Comparison of ENCODE assay signal across 15 mouse cellular contexts in the genomic region with DNA sequence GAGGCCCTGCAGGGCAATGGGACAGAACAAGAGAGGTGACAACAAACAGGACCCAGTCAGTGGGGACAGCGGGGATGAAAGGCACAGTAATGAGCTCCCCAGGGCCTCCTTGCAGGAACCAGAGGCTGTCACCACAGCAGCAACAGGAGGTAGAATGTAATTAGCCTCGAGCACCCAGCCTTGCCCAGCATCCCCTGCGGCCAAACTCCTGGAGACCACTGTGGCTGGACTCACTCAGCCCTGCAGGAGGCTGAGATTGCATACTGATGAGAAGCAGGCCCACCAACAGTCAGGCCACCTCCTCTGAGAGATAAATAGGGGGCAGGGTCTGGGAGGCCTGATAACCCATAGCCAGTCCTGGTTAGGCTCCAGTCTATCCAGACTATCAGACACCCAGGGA. TPM values are rescaled to one million over a fixed set of nuclear protein-coding genes. Genes with fewer than 3 reads are reported as not detected.
DNase-seq lines count a peak whose midpoint lies in the region; ATAC-seq lines count a peak whose summit lies in the region.
"Had no signal": no experiment of that assay in that cellular context is flagged by ENCODE, and none has a peak within 500 bp of the region (broad histone marks: within the 10 kb centered on the region; RNA-seq: fewer than 3 reads in every experiment).

No protein-coding gene starts in this region.

- peak overlapping the region; percentile 53; the same call in 1 of the 2 replicates for H3K27ac ChIP-seq in hindbrain, embryonic 10.5 days
- H3K27ac ChIP-seq in hindbrain, embryonic 16.5 days (ENCODE audit: low read depth, low read length): no peak overlapping the region
- no peak overlapping the region for H3K27ac ChIP-seq in limb, embryonic 13.5 days
- H3K27ac ChIP-seq: intestine, embryonic 15.5 days had no signal

- no peak for ATAC-seq in hindbrain, embryonic 16.5 days
- ATAC-seq in limb, embryonic 13.5 days (ENCODE audit: low FRiP score, low read depth): no peak
- ATAC-seq: intestine, embryonic 15.5 days had no signal

- H3K4me3 ChIP-seq in hindbrain, embryonic 10.5 days: no peak overlapping the region
- H3K4me3 ChIP-seq in hindbrain, embryonic 16.5 days (ENCODE audit: low read length): no peak overlapping the region
- H3K4me3 ChIP-seq in limb, embryonic 13.5 days: no peak overlapping the region
- H3K4me3 ChIP-seq: intestine, embryonic 15.5 days; myocyte had no signal

- WGBS in hindbrain, embryonic 10.5 days: 19% methylated on average over 3 of the region's 3 CpGs
- 18% methylated on average over 3 of the region's 3 CpGs for WGBS in hindbrain, embryonic 16.5 days
- WGBS in limb, embryonic 13.5 days: 12% methylated on average over 3 of the region's 3 CpGs

- H3K36me3 ChIP-seq in hindbrain, embryonic 10.5 days: peaks cover under 1% of the 10 kb centered on the region; the same call in 1 of the 2 replicates
- H3K36me3 ChIP-seq in hindbrain, embryonic 16.5 days (ENCODE audit: control insufficient read depth, insufficient read depth, low read length): 0 out of 2 replicates have a peak, but pooled peaks cover 3% of the 10 kb centered on the region
- H3K36me3 ChIP-seq in limb, embryonic 13.5 days: no peaks in the 10 kb centered on the region
- H3K36me3 ChIP-seq: intestine, embryonic 15.5 days had no signal

- peak; percentile 35 for DNase-seq in embryo, embryonic 10 days (ENCODE audit: low spot score)
- DNase-seq in embryo, embryonic 10.5 days (ENCODE audit: low spot score): no peak
- DNase-seq in hindbrain, embryonic 10.5 days (ENCODE audit: low spot score): no peak
- peak; percentile 65 for DNase-seq in MN1 (ENCODE audit: low spot score)
- no peak for DNase-seq in lung, postnatal 36 days
- no peak for DNase-seq in cerebellum, adult 18-20 months
- DNase-seq: cerebellum, adult 11-12 months; gastrocnemius, postnatal 25 days; heart, postnatal 14 days; layer of hippocampus, postnatal 36 days; lung, postnatal 14 days had no signal

- no peak overlapping the region for H3K9ac ChIP-seq in hindbrain, embryonic 16.5 days (ENCODE audit: low read depth, low read length)
- H3K9ac ChIP-seq in limb, embryonic 13.5 days: 0 out of 2 replicates have a peak overlapping the region, but pooled peaks have one; percentile 25
- H3K9ac ChIP-seq: intestine, embryonic 15.5 days had no signal

- H3K9me3 ChIP-seq in hindbrain, embryonic 10.5 days: no peaks in the 10 kb centered on the region
- H3K9me3 ChIP-seq in hindbrain, embryonic 16.5 days (ENCODE audit: control insufficient read depth, low read length): no peaks in the 10 kb centered on the region
- no peaks in the 10 kb centered on the region for H3K9me3 ChIP-seq in limb, embryonic 13.5 days
- H3K9me3 ChIP-seq: intestine, embryonic 15.5 days had no signal

- H3K27me3 ChIP-seq in hindbrain, embryonic 10.5 days (ENCODE audit: insufficient read depth, poor library complexity, severe bottlenecking): peaks cover 22% of the 10 kb centered on the region; the same call in 1 of the 2 replicates
- no peaks in the 10 kb centered on the region for H3K27me3 ChIP-seq in hindbrain, embryonic 16.5 days (replicated peaks; ENCODE audit: control insufficient read depth, insufficient read depth, low read length)
- no peaks in the 10 kb centered on the region for H3K27me3 ChIP-seq in limb, embryonic 13.5 days
- H3K27me3 ChIP-seq: intestine, embryonic 15.5 days had no signal

- H3K4me1 ChIP-seq in hindbrain, embryonic 10.5 days (replicated peaks): peaks cover 63% of the 10 kb centered on the region
- H3K4me1 ChIP-seq in hindbrain, embryonic 16.5 days (ENCODE audit: control insufficient read depth, insufficient read depth, low read depth, low read length): peaks cover 5% of the 10 kb centered on the region
- peaks cover 29% of the 10 kb centered on the region for H3K4me1 ChIP-seq in limb, embryonic 13.5 days
- H3K4me1 ChIP-seq: intestine, embryonic 15.5 days had no signal

- no peak overlapping the region for H3K4me2 ChIP-seq in hindbrain, embryonic 16.5 days (ENCODE audit: low read length)
- no peak overlapping the region for H3K4me2 ChIP-seq in limb, embryonic 13.5 days (replicated peaks)
- H3K4me2 ChIP-seq: intestine, embryonic 15.5 days had no signal

RNA-seq across cellular contexts. Expression of gene Omp, which starts 4.5 kb away (rescaled TPM):
- polyA plus RNA-seq in hindbrain, embryonic 10.5 days (2016; fragmentation: Nextera tagmentation; extraction: Ambion mirVana): 0.07 and 0.13 TPM in 2 replicates
- 0.34 and 0.37 TPM in 2 replicates for polyA plus RNA-seq in hindbrain, embryonic 16.5 days (2015; fragmentation: Nextera tagmentation; extraction: Ambion mirVana)
- 0.25 and 0.37 TPM in 2 replicates for polyA plus RNA-seq in limb, embryonic 13.5 days (2015; fragmentation: Nextera tagmentation; extraction: Ambion mirVana)

RNA-seq across cellular contexts. Expression of gene Capn5, which starts 28.3 kb away (rescaled TPM):
- 5.6 and 9.9 TPM in 2 replicates for polyA plus RNA-seq in hindbrain, embryonic 10.5 days (2016; fragmentation: Nextera tagmentation; extraction: Ambion mirVana)
- 27.3 and 31.4 TPM in 2 replicates for polyA plus RNA-seq in hindbrain, embryonic 16.5 days (2015; fragmentation: Nextera tagmentation; extraction: Ambion mirVana)
- 5.5 and 5.6 TPM in 2 replicates for polyA plus RNA-seq in limb, embryonic 13.5 days (2015; fragmentation: Nextera tagmentation; extraction: Ambion mirVana)

RNA-seq across cellular contexts. Expression of gene Myo7a, which starts 30.5 kb away (rescaled TPM):
- polyA plus RNA-seq in hindbrain, embryonic 10.5 days (2016; fragmentation: Nextera tagmentation; extraction: Ambion mirVana): 17.3 and 21.2 TPM in 2 replicates
- polyA plus RNA-seq in hindbrain, embryonic 16.5 days (2015; fragmentation: Nextera tagmentation; extraction: Ambion mirVana): 13.9 and 22.8 TPM in 2 replicates
- polyA plus RNA-seq in limb, embryonic 13.5 days (2015; fragmentation: Nextera tagmentation; extraction: Ambion mirVana): 11.0 and 12.2 TPM in 2 replicates

RNA-seq across cellular contexts. Expression of gene B3gnt6, which starts 49.5 kb away (rescaled TPM):
- polyA plus RNA-seq in hindbrain, embryonic 10.5 days (2016; fragmentation: Nextera tagmentation; extraction: Ambion mirVana): 0.10 TPM in 1 of 2 replicates, not detected in the other
- polyA plus RNA-seq in hindbrain, embryonic 16.5 days (2015; fragmentation: Nextera tagmentation; extraction: Ambion mirVana): 0.55 and 0.78 TPM in 2 replicates
- not detected in 2 replicates for polyA plus RNA-seq in limb, embryonic 13.5 days (2015; fragmentation: Nextera tagmentation; extraction: Ambion mirVana)

Comparison
In these comparisons a context has a peak if more than half of its experiments do, and no peak if none do; other contexts are left out.
1. DNase-seq: peak in embryo, embryonic 10 days (single experiment) and MN1 (single experiment); none in embryo, embryonic 10.5 days (single experiment), hindbrain, embryonic 10.5 days (single experiment), lung, postnatal 36 days (single experiment) and cerebellum, adult 18-20 months (0 of 2).